Mouse (Mus musculus) left cerebral cortex, adult 11 months (tissue): ENCODE results near the gene Mpv17.

Experiments
- DNase-seq: peaks from one replicate; pipeline ENCODE4 v3.0.0; 2022; ENCODE audit warnings: low spot score

Mpv17 gene

GRCm38 (mm10) chr5:31183678-31184077, 29.6 kb upstream of the Mpv17 start:
- no peak for DNase-seq

DNA sequence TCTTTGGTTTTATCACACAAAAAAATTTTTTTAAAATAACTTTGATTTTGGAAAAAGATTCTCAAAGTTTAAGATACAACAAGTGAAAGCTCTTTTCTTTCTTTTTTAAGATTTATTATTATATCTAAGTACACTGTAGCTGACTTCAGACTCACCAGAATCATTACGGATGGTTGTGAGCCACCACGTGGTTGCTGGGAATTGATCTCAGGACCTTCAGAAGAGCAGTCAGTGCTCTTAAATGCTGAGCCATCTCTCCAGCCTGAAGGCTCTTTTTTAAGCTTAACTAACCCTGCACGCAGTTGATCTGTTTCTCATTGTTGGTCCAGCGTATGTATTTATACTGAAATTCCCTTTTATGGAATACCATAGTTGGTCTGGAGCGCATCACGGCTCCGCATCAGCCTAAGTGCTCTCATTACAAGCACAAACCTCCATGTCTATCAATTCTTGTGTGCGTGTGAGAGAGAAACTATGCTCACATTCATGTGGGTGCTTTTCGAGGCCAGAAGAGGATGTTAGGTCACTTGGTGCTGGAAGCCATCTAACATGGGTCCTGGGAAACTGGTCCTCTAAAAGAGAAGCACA, 27.2 kb upstream of the Mpv17 start:
- DNase-seq: no peak

- peak; percentile 93 for DNase-seq
These were observed 25.9 kb upstream of the Mpv17 start, which contains the start of the genes Gm29609 and Gtf3c2 for GRCm38 (mm10) chr5:31179766-31180630. TSS of gene Gm29609 (minus strand) at chr5:31179911. TSS of gene Gtf3c2 (minus strand) at chr5:31180144.

DNA sequence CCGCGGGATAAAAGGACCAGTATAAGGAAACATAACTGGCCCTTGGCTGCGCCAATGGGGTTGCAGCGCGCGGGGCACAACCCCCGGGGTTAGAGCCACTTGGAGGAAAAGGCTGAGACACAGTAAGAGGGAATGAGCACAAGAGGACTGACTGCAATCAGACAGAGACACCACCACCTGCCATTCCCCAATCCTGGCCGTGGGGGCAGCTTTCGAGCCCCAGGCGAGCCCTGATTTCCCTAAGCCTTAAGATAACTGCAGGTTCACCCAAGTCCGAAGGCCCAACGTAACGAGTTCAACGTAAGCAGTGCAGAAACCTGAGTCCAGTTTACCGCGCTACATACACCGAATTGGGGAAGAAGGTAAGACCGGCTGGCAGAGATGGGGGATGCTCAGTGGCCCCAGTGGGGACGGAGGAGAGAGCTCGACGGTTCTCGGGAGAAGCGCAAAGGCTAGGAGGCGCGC, 25.3 kb upstream of the Mpv17 start:
- DNase-seq: no peak

- no peak for DNase-seq
These were observed 14.6 kb upstream of the Mpv17 start for GRCm38 (mm10) chr5:31168630-31169029.

DNA sequence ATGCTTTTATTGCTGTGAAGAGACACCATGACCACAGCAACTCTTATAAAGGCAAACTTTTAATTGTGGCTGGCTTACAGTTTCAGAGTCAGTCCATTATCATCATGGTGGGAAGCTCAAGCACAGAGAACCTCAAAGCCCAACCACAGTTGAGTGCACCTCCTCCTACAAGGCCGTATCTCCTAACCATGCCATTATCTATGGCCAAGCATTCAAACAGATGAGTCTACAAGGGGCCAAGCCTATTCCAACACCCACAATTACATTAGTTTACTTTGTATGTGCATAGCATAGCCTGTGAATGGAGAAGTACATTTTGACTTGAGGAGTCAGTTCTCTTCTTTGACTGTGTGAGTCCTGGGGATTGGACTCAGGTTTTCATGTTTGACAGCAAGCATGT, 10.8 kb upstream of the Mpv17 start:
- DNase-seq: no peak

GRCm38 (mm10) chr5:31162462-31162861, 8.4 kb upstream of the Mpv17 start:
- DNase-seq: no peak

GRCm38 (mm10) chr5:31153516-31154151, 417 bp downstream of the Mpv17 start:
- DNase-seq: no peak

DNA sequence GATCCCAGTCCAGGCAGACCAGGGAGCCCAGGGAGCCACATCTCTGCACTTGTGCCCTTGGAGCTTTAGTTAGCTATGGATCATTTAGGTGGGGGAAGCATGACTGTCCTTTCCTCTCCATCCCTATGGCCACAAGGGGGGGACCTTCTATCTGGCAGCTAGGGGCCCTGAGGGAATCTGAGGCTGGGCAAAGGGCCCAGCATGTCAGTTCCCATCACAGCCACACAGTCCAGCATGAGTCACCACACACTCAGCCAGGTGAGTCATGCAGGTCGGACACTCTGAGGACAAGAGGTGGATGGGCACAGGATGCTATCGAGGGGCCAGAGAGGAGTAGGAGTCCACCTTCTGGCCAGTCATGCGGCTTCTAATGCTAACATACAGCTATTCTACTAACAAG, 2.3 kb downstream of the Mpv17 start:
- DNase-seq: no peak

DNA sequence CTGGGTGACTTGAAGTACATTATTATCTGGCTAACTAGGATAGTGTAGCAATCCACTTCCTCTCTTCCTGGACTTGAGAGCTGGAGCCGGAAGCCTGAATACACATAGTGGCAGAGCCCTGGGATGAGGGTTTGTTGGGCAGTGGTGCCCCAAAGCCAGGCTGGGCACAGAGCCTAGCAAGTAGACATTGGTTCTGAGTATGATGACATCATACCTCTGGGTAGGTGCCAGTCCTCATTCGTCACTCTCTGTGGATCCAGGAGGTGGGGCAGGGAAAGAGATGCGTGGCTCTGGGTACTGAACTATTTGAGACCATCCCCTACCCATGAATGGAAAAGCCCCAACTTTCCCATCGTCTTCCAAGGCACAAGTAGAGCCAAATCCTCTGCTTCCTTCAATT, 4.3 kb downstream of the Mpv17 start:
- DNase-seq: no peak

DNA sequence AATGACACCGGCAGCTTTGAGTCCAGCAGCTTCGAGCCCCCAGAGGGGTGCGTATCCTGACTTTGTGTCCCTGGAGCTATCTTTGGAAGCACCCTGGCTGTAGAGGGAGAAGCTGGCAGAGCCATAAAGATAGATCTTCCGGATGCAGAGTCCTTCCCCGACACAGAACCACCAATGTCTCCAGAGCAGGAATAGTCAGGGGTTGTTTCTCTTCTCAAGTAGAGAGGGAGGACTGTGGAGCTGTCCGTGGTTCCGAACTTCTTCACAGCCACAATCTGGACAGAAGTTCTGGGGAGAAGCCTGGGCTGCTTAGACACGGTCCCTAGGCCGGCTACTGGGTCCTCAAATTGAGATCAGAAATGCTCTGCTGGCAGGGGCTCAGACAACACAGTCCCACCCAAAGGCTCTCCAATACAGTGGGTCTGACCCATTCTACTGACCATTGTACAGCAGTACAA, 15.1 kb downstream of the Mpv17 start:
- no peak for DNase-seq

- DNase-seq: no peak
These were observed 15.6 kb downstream of the Mpv17 start, which contains the start of gene Ucn for GRCm38 (mm10) chr5:31138241-31138967. TSS of gene Ucn (minus strand) at chr5:31138829.

GRCm38 (mm10) chr5:31137658-31138057, 16.4 kb downstream of the Mpv17 start:
- DNase-seq: no peak

DNA sequence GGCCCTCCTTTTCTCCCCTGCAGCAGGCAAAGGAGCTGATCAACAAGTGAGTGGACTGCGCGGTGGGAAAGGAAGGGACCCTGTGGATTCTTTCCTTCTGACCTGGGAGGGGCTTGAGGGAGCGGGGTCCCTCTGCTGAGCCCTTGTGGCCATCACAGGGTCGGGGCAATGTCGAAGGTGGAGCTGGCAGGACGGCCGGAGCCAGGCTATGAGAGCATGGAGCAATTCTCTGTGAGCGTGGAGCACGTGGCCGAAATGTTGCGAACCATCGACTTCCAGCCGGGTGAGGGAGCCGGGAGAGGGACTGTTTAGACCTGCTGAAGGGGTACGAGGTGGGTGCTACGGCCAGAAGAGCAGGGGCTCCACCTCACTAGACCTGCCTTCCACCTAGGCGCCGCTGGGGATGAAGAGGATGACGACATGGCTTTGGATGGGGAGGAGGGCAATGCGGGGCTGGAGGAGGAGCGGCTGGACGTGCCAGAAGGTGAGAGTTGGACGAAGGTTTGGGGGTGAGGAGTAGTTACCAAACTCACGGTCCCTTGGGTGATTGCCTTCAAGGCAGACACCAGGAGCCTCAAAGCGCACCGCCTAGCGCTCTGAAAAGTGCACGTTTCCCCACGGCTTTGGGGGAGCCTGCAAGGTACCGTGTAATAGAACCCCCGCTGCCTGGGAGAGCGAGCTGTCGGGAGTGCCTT, 17.2 kb downstream of the Mpv17 start:
- no peak for DNase-seq

DNA sequence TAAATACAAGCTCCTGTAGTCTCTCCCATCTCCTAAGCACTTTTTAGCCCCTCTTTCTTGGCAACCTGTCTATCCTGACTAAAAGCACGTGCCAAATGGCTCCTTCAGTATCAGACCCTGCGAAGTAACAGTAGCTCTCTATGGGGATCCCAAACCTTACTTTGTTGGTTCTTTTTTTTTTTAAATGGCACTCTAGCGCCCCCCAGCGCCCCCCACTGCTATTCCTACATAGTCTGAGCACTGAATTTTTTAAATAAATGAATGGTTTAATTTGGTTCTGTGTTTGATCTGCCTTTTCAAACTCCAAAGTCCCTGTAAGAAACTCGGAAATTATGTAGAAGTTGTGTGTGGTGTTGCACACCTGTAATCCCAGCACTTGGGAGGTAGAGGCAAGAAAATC, 28.0 kb downstream of the Mpv17 start:
- no peak for DNase-seq

- no peak for DNase-seq
These were observed 30.6 kb downstream of the Mpv17 start for GRCm38 (mm10) chr5:31123481-31123880.

DNA sequence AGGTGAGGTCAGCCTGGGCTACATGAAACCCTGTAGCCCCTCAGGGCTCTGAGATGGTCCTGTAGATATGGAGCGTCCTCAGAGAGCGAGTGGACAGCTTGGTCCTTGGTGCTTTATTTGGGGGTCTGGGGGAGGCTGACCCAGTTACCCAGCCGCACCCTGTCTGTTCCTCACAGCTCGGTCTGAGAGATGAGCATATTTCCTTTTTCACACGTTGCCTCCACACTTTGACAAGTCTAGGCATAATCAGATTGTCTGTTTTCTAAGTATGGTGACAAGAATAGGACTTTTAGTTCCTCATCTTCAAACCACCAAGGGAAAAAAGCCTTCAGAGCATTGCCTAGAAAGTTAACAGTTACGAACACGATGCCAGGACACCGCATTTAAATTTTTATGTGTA, 32.9 kb downstream of the Mpv17 start:
- peak; percentile 26 for DNase-seq

DNA sequence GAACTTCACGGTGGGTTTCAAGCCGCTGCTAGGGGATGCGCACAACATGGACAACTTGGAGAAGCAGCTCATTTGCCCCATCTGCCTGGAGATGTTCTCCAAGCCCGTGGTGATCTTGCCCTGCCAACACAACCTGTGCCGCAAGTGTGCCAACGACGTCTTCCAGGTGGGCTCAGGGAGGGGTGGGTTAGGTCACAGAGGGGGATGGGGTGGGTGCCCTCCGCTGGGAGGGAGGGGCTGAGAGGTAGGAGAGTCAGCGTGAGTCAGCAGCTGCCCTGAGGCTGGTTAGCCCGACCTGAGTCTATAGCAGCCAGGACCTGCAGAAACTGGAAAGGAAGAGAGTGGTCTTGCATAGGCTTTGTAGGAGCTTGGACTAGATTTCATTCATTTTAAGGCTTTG, 37.1 kb downstream of the Mpv17 start:
- DNase-seq: no peak

GRCm38 (mm10) chr5:31116354-31116753, 37.7 kb downstream of the Mpv17 start, which contains the start of gene Trim54:
TSS of gene Trim54 (plus strand) at chr5:31116712.
- no peak for DNase-seq

GRCm38 (mm10) chr5:31110781-31111180, 43.3 kb downstream of the Mpv17 start:
- DNase-seq: no peak

- no peak for DNase-seq
These were observed 46.0 kb downstream of the Mpv17 start, which contains the start of gene Slc30a3 for GRCm38 (mm10) chr5:31108000-31108490. TSS of gene Slc30a3 (minus strand) at chr5:31108237.
